Mouse (Mus musculus) duodenum, adult 2 months (tissue): ENCODE results near the gene Htr7. TPM values are rescaled to one million over a fixed set of nuclear protein-coding genes. Genes with fewer than 3 reads are reported as not detected.

Experiments
- polyA plus RNA-seq: library from polyadenylated mRNA; depleted of rRNA; stranded (reverse); fragments of >200 nt; gene quantifications from 2 replicates; pipeline ENCODE4 v1.2.3, GENCODE M21; 2012; ENCODE audit warnings: low replicate concordance; rRNA removed

Gene Htr7
- 0.64 TPM in 1 of 2 replicates, not detected in the other for polyA plus RNA-seq

GRCm38 (mm10) chr19:36057231-36057811, at the start of gene Htr7:
Gene Htr7 (minus strand): TSS chr19:36057507.

GRCm38 (mm10) chr19:36083262-36084225, 26.2 kb upstream of the Htr7 start, which contains the start of gene Rpp30:
Gene Rpp30 (plus strand): TSS chr19:36083716.

Other genes with a start within 250 kb of the Htr7 start
- gene Rpp30, start 26.2 kb upstream of the Htr7 start, polyA plus RNA-seq = 0.07 and 0.20 TPM in 2 replicates
- not detected in 2 replicates for gene Ankrd1, start 62.6 kb upstream of the Htr7 start, polyA plus RNA-seq